Mouse (Mus musculus) stomach, embryonic 16.5 days (tissue): Measurements from ENCODE around the gene Cntnap2. TPM values are rescaled to one million over a fixed set of nuclear protein-coding genes. Genes with fewer than 3 reads are reported as not detected.

ENCODE experiments used
- ATAC-seq: fragments of 200-750 bp; cut with Nextera tagmentation; 2 replicates; pipeline ENCODE4 v1.8.0; 2017; ENCODE audit warnings: moderate number of reproducible peaks, moderate TSS enrichment; ENCODE audit not compliant: insufficient read depth, low FRiP score
- H3K27ac ChIP-seq: fragments of 300-500 bp; sonication (generic); 2 replicates; pipeline ENCODE4 v1.5.1; 2014; ENCODE audit warnings: low read length
- H3K27me3 ChIP-seq: fragments of 300-500 bp; sonication (generic); 2 replicates; pipeline ENCODE4 v1.6.1; 2014; ENCODE audit warnings: low read length, control low read depth, mixed read lengths; ENCODE audit not compliant: control insufficient read depth, insufficient read depth
- H3K36me3 ChIP-seq: fragments of 300-500 bp; sonication (generic); 2 replicates; pipeline ENCODE4 v1.6.1; 2014; ENCODE audit warnings: low read length; ENCODE audit not compliant: control insufficient read depth, insufficient read depth
- H3K4me1 ChIP-seq: fragments of 300-500 bp; sonication (generic); 2 replicates; pipeline ENCODE4 v1.6.1; 2014; ENCODE audit warnings: low read length, control low read depth, mixed read lengths; ENCODE audit not compliant: control insufficient read depth, insufficient read depth
- H3K4me2 ChIP-seq: fragments of 300-500 bp; sonication (generic); 2 replicates; pipeline ENCODE4 v1.6.1; 2014; ENCODE audit warnings: low read depth, low read length, mixed read lengths
- H3K4me3 ChIP-seq: fragments of 300-500 bp; sonication (generic); replicated peaks from 2 replicates; pipeline ENCODE4 v1.5.1; 2014; ENCODE audit warnings: mild to moderate bottlenecking, low read length
- H3K9ac ChIP-seq: fragments of 300-500 bp; sonication (generic); 2 replicates; pipeline ENCODE4 v1.6.1; 2014; ENCODE audit warnings: low read length
- H3K9me3 ChIP-seq: fragments of 300-500 bp; sonication (generic); replicated peaks from 2 replicates; pipeline ENCODE4 v1.6.1; 2016; ENCODE audit warnings: low read length, control low read depth; ENCODE audit not compliant: control insufficient read depth
- WGBS: fragments of 180-500 bp; shearing (Covaris S2); extraction: QIAGEN DNeasy Blood & Tissue Kit; methylation state at CpG from one replicate; pipeline ENCODE4 v1.1.7; 2014; 5-methylcytosine and 5-hydroxymethylcytosine counted together
- polyA plus RNA-seq: library from polyadenylated mRNA; unstranded; fragments of >200 nt; fragmentation: Nextera tagmentation; extraction: Ambion mirVana; gene quantifications from 2 replicates; pipeline ENCODE4 v1.2.1, GENCODE M21; 2015

Cntnap2 gene
- polyA plus RNA-seq, 1 experiment from 2014 or later, result 2.1 TPM

DNA sequence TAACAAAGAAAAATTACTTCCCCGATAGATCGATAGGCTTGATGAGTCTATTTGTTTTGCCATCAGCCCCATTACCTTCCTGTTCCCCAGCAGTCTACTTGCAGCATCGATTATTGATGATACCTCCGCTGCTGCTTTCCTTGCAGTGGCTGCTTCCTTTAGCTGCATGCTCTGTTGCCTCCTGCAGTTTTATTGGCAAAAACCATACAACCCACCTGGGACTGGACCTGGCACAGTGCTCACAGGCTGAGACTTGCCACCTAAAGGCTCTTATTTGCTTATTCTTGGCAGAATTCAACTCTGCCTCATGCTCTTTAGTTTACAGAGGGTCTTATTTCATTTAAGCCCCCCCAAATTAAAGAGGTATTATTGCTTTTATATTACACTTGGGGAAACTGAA lies 1355.4 kb downstream of the Cntnap2 start:
- Histone ChIP-seq H3K27me3 (no peaks in the 10 kb centered on the region), H3K36me3 (no peaks in the 10 kb centered on the region), H3K4me1 (no peaks in the 10 kb centered on the region), H3K27ac (no peak overlapping the region), H3K4me3 (no peak overlapping the region), H3K9me3 (no peaks in the 10 kb centered on the region), H3K9ac (no peak overlapping the region), H3K4me2 (no peak overlapping the region)
- ATAC-seq, result no peak
- WGBS, result 77% methylated on average over 4 of the region's 4 CpGs

DNA sequence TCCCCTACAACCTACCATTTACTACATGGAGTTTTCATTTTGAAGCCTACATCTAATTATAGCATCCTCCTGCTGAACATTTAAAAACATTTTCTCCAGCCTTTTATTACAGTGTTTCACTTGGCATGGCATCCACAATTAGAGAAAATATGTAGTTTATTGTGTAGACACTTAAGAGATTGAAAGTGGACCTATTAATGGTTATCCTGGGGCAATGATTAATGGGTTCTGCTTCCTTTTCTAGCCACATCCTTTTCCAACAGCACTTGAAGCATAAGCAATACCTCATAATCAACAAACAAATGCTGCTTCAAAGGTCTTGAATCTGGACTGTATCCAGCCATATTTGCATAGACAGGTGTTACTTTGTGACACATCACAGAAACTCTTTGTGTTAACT lies 1360.7 kb downstream of the Cntnap2 start:
- Histone ChIP-seq H3K9me3 (no peaks in the 10 kb centered on the region), H3K4me3 (no peak overlapping the region), H3K27me3 (no peaks in the 10 kb centered on the region), H3K27ac (no peak overlapping the region), H3K4me1 (no peaks in the 10 kb centered on the region), H3K4me2 (no peak overlapping the region), H3K9ac (no peak overlapping the region), H3K36me3 (no peaks in the 10 kb centered on the region)
- no peak for ATAC-seq

- H3K9me3 ChIP-seq, result no peaks in the 10 kb centered on the region
- H3K9ac ChIP-seq, result no peak overlapping the region
- no peak overlapping the region for H3K4me2 ChIP-seq
- no peak overlapping the region for H3K4me3 ChIP-seq
- no peak for ATAC-seq
- H3K27me3 ChIP-seq, result no peaks in the 10 kb centered on the region
- no peak overlapping the region for H3K27ac ChIP-seq
- H3K36me3 ChIP-seq, result no peaks in the 10 kb centered on the region
- H3K4me1 ChIP-seq, result no peaks in the 10 kb centered on the region
Measured at GRCm38 (mm10) chr6:46420349-46420748, 1361.2 kb downstream of the Cntnap2 start.

DNA sequence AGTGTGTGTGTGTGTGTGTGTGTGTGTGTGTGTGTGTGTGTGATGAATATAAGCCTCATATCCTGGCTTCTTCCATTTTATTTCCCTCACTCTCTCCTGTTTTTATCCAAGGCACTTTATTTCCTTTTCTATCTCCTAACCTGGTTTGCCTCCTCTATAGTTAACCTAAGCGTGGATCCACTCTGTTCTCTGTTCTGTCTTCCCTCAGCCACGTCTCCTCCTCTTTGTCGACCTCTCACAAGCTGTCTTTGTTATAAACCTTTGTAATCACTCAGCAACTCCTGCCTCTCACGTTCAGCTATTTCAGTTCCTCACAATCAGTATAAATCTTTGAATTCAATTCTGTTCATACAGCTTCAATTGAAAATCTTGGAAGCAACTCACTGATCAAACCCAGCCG lies 1369.1 kb downstream of the Cntnap2 start:
- H3K27me3 ChIP-seq, result no peaks in the 10 kb centered on the region
- H3K9ac ChIP-seq, result no peak overlapping the region
- no peak for ATAC-seq
- no peaks in the 10 kb centered on the region for H3K36me3 ChIP-seq
- no peak overlapping the region for H3K4me3 ChIP-seq
- 56% methylated on average over 5 of the region's 5 CpGs for WGBS
- no peak overlapping the region for H3K27ac ChIP-seq
- H3K4me1 ChIP-seq, result no peaks in the 10 kb centered on the region
- no peak overlapping the region for H3K4me2 ChIP-seq
- H3K9me3 ChIP-seq, result no peaks in the 10 kb centered on the region

DNA sequence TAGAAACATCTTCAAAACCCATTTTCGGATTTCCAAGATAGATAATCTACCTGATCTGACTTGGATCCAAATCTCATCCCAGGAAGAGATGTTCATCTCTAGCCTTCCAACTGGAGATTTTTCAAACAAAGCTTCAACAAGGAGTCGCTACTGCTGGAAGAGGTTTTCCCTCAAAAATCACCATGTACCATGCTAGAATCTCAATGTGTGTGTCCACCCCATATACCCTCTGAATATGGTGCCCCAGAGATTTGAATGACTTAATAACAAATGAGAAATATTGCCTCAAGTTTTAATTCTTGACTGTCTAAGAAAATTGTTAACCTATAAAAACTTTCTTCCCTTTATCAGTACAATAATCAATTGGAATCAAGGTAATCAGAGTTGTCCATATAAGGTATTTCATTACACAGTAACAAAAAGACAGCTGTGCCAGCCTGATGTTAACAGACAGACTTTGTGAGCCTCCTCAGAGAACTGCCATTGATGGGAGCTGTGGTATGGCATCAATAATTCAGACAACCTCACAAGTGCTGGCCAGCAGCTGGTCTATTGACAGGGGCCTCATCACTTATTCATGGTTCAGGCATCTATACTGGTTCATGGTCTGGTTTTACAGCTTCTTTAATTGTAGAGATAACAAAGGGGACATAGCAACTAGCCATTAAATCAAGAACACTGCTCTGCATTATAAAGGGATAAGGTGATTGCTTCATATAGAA lies 1391.9 kb downstream of the Cntnap2 start:
- Histone ChIP-seq H3K4me2 (no peak overlapping the region), H3K4me1 (no peaks in the 10 kb centered on the region), H3K36me3 (no peaks in the 10 kb centered on the region), H3K27ac (no peak overlapping the region), H3K4me3 (no peak overlapping the region), H3K9ac (no peak overlapping the region), H3K9me3 (no peaks in the 10 kb centered on the region), H3K27me3 (no peaks in the 10 kb centered on the region)
- ATAC-seq, result no peak
- WGBS, result 80% methylated on average over 2 of the region's 2 CpGs

DNA sequence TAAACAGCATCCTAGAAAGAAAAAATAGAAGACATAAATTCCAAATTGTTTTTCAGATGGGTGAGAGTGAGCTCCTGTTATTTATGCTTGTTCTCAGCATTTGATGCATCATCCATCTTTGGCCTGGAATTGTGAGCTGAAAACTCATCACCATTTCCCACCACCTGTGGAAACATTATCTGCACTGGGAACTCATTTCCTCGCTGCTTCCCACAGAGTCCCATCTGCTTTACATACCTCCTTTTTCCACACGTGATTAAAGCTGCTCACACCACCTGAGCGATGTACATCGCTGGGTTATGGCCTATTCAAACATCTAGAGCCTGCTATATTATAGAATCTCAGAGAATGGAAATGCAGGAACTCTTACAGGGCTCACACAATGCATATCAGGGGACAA lies 1413.5 kb downstream of the Cntnap2 start:
- no peaks in the 10 kb centered on the region for H3K9me3 ChIP-seq
- no peak for ATAC-seq
- no peak overlapping the region for H3K9ac ChIP-seq
- no peak overlapping the region for H3K27ac ChIP-seq
- H3K4me2 ChIP-seq, result no peak overlapping the region
- 66% methylated on average over 4 of the region's 4 CpGs for WGBS
- no peaks in the 10 kb centered on the region for H3K27me3 ChIP-seq
- H3K36me3 ChIP-seq, result no peaks in the 10 kb centered on the region
- H3K4me1 ChIP-seq, result no peaks in the 10 kb centered on the region
- no peak overlapping the region for H3K4me3 ChIP-seq

GRCm38 (mm10) chr6:46484392-46484791 lies 1425.2 kb downstream of the Cntnap2 start:
- no peaks in the 10 kb centered on the region for H3K36me3 ChIP-seq

DNA sequence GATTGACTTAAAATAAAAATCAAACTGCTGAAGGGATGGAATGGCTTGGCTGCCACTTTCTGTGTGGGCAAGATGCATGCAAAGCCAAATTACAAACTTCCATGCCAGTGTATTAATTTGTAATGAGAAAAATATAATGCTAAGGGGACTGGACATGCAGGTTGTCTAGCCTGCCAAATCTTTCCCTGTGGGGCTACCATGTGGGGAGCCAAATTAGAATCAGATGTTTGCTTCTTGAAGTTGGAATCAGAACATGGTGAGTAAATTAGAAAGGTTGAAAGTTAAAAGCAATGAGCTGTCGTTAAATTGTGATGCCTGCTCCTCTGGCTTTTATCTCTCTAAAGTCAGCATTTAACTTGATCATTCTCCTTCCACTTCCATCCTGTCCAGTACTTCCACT lies 1443.6 kb downstream of the Cntnap2 start:
- WGBS, result 66% methylated on average over 1 of the region's 1 CpGs
- Histone ChIP-seq H3K27me3 (no peaks in the 10 kb centered on the region), H3K4me3 (no peak overlapping the region), H3K9me3 (no peaks in the 10 kb centered on the region), H3K4me1 (no peaks in the 10 kb centered on the region), H3K4me2 (no peak overlapping the region), H3K27ac (no peak overlapping the region), H3K36me3 (no peaks in the 10 kb centered on the region), H3K9ac (no peak overlapping the region)
- ATAC-seq, result no peak

More at GRCm38 (mm10) chr6:46484392-46484791, 1425.2 kb downstream of the Cntnap2 start:
- Histone ChIP-seq H3K4me2 (no peak overlapping the region), H3K4me1 (no peaks in the 10 kb centered on the region), H3K4me3 (no peak overlapping the region), H3K27ac (no peak overlapping the region), H3K9me3 (no peaks in the 10 kb centered on the region), H3K27me3 (no peaks in the 10 kb centered on the region), H3K9ac (no peak overlapping the region)
- no peak for ATAC-seq
- 68% methylated on average over 3 of the region's 3 CpGs for WGBS

- H3K36me3 ChIP-seq, result no peaks in the 10 kb centered on the region
- ATAC-seq, result no peak
- no peak overlapping the region for H3K9ac ChIP-seq
- no peaks in the 10 kb centered on the region for H3K9me3 ChIP-seq
- H3K4me2 ChIP-seq, result no peak overlapping the region
- H3K27ac ChIP-seq, result no peak overlapping the region
- no peaks in the 10 kb centered on the region for H3K4me1 ChIP-seq
- H3K4me3 ChIP-seq, result no peak overlapping the region
- 77% methylated on average over 1 of the region's 1 CpGs for WGBS
- no peaks in the 10 kb centered on the region for H3K27me3 ChIP-seq
Measured at GRCm38 (mm10) chr6:46512841-46513240, 1453.7 kb downstream of the Cntnap2 start.
